Mouse (Mus musculus) midbrain, embryonic 16.5 days (tissue): ENCODE measurements around the gene Cradd. TPM values are rescaled to one million over a fixed set of nuclear protein-coding genes. Genes with fewer than 3 reads are reported as not detected.

Experiments used
- ATAC-seq: fragments of 200-750 bp; cut with Nextera tagmentation; 2 replicates; pipeline ENCODE4 v1.8.0; 2017; ENCODE audit warnings: moderate TSS enrichment
- H3K27ac ChIP-seq: fragments of 300-500 bp; sonication (generic); 2 replicates; pipeline ENCODE4 v1.5.1; 2014; ENCODE audit warnings: mild to moderate bottlenecking, low read length, mixed read lengths
- H3K27me3 ChIP-seq: fragments of 300-500 bp; sonication (generic); 2 replicates; pipeline ENCODE4 v1.6.1; 2014; ENCODE audit warnings: low read depth, low read length, mixed read lengths; ENCODE audit not compliant: control insufficient read depth, insufficient read depth
- H3K36me3 ChIP-seq: fragments of 300-500 bp; sonication (generic); 2 replicates; pipeline ENCODE4 v1.6.1; 2014; ENCODE audit warnings: mild to moderate bottlenecking, low read length, moderate library complexity, mixed read lengths; ENCODE audit not compliant: control insufficient read depth, insufficient read depth
- H3K4me1 ChIP-seq: fragments of 300-500 bp; sonication (generic); 2 replicates; pipeline ENCODE4 v1.6.1; 2014; ENCODE audit warnings: mild to moderate bottlenecking, low read length, mixed read lengths; ENCODE audit not compliant: control insufficient read depth, insufficient read depth
- H3K4me2 ChIP-seq: fragments of 300-500 bp; sonication (generic); 2 replicates; pipeline ENCODE4 v1.6.1; 2014; ENCODE audit warnings: mild to moderate bottlenecking, low read length, mixed read lengths
- H3K4me3 ChIP-seq: fragments of 300-500 bp; sonication (generic); 2 replicates; pipeline ENCODE4 v1.5.1; 2014; ENCODE audit warnings: low read depth, mild to moderate bottlenecking, low read length, moderate library complexity, mixed read lengths
- H3K9ac ChIP-seq: fragments of 300-500 bp; sonication (generic); 2 replicates; pipeline ENCODE4 v1.6.1; 2014; ENCODE audit warnings: low read depth, low read length, mixed read lengths
- H3K9me3 ChIP-seq: fragments of 300-500 bp; sonication (generic); replicated peaks from 2 replicates; pipeline ENCODE4 v1.6.1; 2014; ENCODE audit warnings: mild to moderate bottlenecking, low read length, mixed read lengths; ENCODE audit not compliant: control insufficient read depth, poor library complexity, severe bottlenecking
- WGBS: fragments of 180-500 bp; shearing (Covaris S2); extraction: QIAGEN DNeasy Blood & Tissue Kit; methylation state at CpG from one replicate; pipeline ENCODE4 v1.1.7; 2014; 5-methylcytosine and 5-hydroxymethylcytosine counted together
- polyA plus RNA-seq: library from polyadenylated mRNA; unstranded; fragments of >200 nt; fragmentation: Nextera tagmentation; extraction: Ambion mirVana; gene quantifications from 2 replicates; pipeline ENCODE4 v1.2.1, GENCODE M21; 2015

The Cradd gene
- polyA plus RNA-seq, 1 experiment from 2014 or later = 11.1 TPM

- Histone ChIP-seq H3K4me3 (no peak overlapping the region), H3K4me1 (no peaks in the 10 kb centered on the region), H3K27me3 (no peaks in the 10 kb centered on the region), H3K27ac (no peak overlapping the region), H3K9ac (no peak overlapping the region), H3K4me2 (no peak overlapping the region), H3K9me3 (no peaks in the 10 kb centered on the region), H3K36me3 (no peaks in the 10 kb centered on the region)
- 84% methylated on average over 7 of the region's 7 CpGs for WGBS
- ATAC-seq = no peak
Observed at GRCm38 (mm10) chr10:95153224-95153623, 170.7 kb downstream of the Cradd start.

DNA sequence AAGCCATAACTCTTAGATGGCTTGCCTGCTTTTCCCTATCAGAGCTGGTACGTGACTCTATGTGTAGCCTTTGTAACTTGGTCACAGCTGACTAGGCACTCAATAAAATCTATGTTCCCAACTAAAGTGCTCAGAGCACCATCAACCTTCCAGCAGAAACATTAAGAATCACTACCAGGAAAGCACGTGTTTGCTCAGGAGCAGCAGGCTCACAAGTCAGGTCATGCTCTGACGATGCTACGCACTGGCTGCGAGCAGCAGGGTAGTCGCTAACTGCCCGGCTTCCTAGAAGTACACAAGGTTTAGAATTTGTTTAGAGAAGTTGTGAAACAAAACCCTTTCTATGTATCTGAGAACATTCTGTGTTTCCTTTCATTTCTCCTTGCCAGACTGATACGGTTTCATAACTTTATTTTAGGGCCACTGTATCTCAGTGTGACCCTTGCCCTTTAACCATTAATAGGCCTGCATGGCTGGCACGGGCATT lies 171.4 kb downstream of the Cradd start:
- WGBS = 85% methylated on average over 9 of the region's 9 CpGs
- no peak overlapping the region for H3K4me3 ChIP-seq
- no peaks in the 10 kb centered on the region for H3K4me1 ChIP-seq

GRCm38 (mm10) chr10:95151012-95151768 lies 172.7 kb downstream of the Cradd start:
- Histone ChIP-seq H3K27ac (no peak overlapping the region), H3K4me2 (no peak overlapping the region), H3K27me3 (no peaks in the 10 kb centered on the region), H3K9me3 (no peaks in the 10 kb centered on the region), H3K9ac (no peak overlapping the region), H3K4me1 (peaks cover 10% of the 10 kb centered on the region), H3K36me3 (no peaks in the 10 kb centered on the region), H3K4me3 (no peak overlapping the region)
- WGBS = 93% methylated on average over 6 of the region's 6 CpGs
- ATAC-seq = no peak

More for the DNA sequence above, 171.4 kb downstream of the Cradd start:
- no peak overlapping the region for H3K4me2 ChIP-seq
- no peaks in the 10 kb centered on the region for H3K27me3 ChIP-seq
- H3K36me3 ChIP-seq = no peaks in the 10 kb centered on the region
- no peak overlapping the region for H3K9ac ChIP-seq
- H3K27ac ChIP-seq = no peak overlapping the region
- H3K9me3 ChIP-seq = no peaks in the 10 kb centered on the region
- ATAC-seq = no peak

GRCm38 (mm10) chr10:95149666-95150065 lies 174.3 kb downstream of the Cradd start:
- Histone ChIP-seq H3K27ac (no peak overlapping the region), H3K4me2 (no peak overlapping the region), H3K4me1 (peaks cover 19% of the 10 kb centered on the region), H3K27me3 (no peaks in the 10 kb centered on the region), H3K36me3 (no peaks in the 10 kb centered on the region), H3K4me3 (no peak overlapping the region), H3K9ac (no peak overlapping the region), H3K9me3 (no peaks in the 10 kb centered on the region)
- WGBS = 13% methylated on average over 1 of the region's 1 CpGs
- ATAC-seq = no peak

GRCm38 (mm10) chr10:95148641-95149040 lies 175.3 kb downstream of the Cradd start:
- H3K9ac ChIP-seq = no peak overlapping the region
- no peak overlapping the region for H3K4me3 ChIP-seq
- no peak overlapping the region for H3K27ac ChIP-seq
- H3K4me1 ChIP-seq = peaks cover 28% of the 10 kb centered on the region
- H3K27me3 ChIP-seq = no peaks in the 10 kb centered on the region
- no peaks in the 10 kb centered on the region for H3K9me3 ChIP-seq
- WGBS = 90% methylated on average over 3 of the region's 3 CpGs
- no peak overlapping the region for H3K4me2 ChIP-seq
- no peaks in the 10 kb centered on the region for H3K36me3 ChIP-seq
- no peak for ATAC-seq

DNA sequence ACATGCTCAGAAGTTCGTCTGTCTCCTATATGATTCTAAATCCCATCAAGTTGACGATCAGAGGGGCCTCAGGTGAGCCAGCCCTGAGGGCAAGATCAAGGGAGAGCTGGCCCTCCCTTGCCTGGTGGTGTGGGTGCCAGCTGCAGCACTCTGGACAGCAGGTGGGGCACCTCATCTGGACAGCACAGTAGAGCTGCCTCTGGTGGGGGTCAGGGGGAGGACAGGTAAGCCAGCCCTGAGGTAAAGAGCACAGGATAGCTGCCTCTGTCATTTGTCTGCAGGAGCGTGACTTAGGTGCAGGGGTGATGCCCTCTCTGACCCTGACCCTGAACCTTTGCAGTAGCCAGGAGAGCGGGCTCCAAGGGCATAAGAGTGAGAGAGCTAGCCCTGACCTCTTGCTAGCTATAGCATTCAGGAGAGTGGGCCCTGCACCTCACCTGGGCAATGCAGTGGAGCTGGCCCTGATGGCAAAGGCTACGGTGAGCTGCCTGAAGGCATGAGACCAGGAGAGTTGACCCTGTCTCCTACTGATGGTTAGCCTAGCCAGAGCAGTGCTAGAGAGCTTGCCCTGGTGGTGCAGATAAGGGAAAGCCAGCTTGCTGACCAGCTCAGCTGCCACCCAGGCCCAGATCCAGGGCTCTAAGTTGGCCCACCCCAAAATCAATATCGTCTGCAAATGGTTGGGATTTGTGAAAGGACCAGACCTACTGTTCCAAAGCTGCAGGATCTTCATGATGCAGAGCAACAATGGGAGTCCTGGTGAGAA lies 176.6 kb downstream of the Cradd start:
- no peaks in the 10 kb centered on the region for H3K36me3 ChIP-seq
- no peak for ATAC-seq

GRCm38 (mm10) chr10:95146491-95146890 lies 177.4 kb downstream of the Cradd start:
- WGBS = 71% methylated on average over 5 of the region's 5 CpGs
- no peak overlapping the region for H3K9ac ChIP-seq
- no peaks in the 10 kb centered on the region for H3K27me3 ChIP-seq
- H3K36me3 ChIP-seq = no peaks in the 10 kb centered on the region
- no peak overlapping the region for H3K4me3 ChIP-seq
- H3K9me3 ChIP-seq = no peaks in the 10 kb centered on the region
- H3K4me2 ChIP-seq = no peak overlapping the region
- no peak for ATAC-seq
- H3K4me1 ChIP-seq = peaks cover 41% of the 10 kb centered on the region
- H3K27ac ChIP-seq = no peak overlapping the region

More for the DNA sequence above, 176.6 kb downstream of the Cradd start:
- Histone ChIP-seq H3K27me3 (no peaks in the 10 kb centered on the region), H3K4me3 (no peak overlapping the region), H3K4me2 (no peak overlapping the region), H3K4me1 (peaks cover 41% of the 10 kb centered on the region), H3K27ac (no peak overlapping the region), H3K9me3 (no peaks in the 10 kb centered on the region), H3K9ac (no peak overlapping the region)
- WGBS = 91% methylated on average over 6 of the region's 6 CpGs

DNA sequence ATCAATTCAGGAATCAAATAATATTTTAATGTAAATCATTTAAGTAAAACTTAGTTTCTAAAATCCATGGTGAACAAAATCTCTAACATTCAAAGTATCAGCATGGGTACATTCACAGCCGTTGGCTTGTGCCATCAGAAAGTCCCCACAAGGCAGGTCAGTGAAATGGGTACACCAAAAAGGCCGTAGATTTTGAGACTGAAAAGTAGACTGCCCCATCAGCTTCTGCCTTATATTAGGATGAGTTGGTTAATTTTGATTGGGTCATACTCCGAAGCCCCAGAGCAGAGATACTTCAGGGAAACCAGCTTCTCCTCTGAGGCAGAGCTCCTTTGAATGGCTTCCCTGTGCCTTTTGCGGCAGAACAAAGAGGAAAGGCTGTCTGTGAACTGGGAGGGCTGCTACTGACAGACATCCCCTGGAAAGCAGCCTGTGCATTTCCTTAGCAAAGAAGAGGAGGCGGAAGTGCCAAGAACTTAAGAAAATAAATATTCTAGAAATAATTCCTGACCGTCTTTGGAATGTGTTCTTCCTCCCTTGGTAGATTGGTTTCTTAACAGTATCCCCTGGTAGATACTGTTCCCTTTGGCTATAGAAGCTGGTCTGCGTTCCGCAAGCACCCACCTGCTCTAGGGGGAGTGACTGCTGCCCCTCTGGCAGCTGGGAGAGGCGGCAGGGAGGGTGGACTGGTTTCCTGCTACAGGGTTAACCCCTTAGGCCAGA lies 178.6 kb downstream of the Cradd start:
- Histone ChIP-seq H3K4me3 (no peak overlapping the region), H3K27me3 (no peaks in the 10 kb centered on the region), H3K4me1 (peaks cover 41% of the 10 kb centered on the region), H3K9ac (no peak overlapping the region), H3K36me3 (no peaks in the 10 kb centered on the region), H3K27ac (peak overlapping the region; percentile 68), H3K9me3 (no peaks in the 10 kb centered on the region), H3K4me2 (no peak overlapping the region)
- 23% methylated on average over 9 of the region's 9 CpGs for WGBS
- ATAC-seq = no peak
